Mouse (Mus musculus) kidney, adult 2 months (tissue): ENCODE data around the gene Kcnq2.

Experiments used
- CTCF ChIP-seq: fragments of 200-500 bp; conservative IDR thresholded peaks from 2 replicates; pipeline ENCODE4 v1.5.1; 2011; ENCODE audit warnings: low read depth, mild to moderate bottlenecking, control low read depth, low read length, moderate library complexity, mixed read lengths; ENCODE audit not compliant: insufficient read depth, insufficient read length
- POLR2A ChIP-seq: fragments of 200-500 bp; IDR thresholded peaks from one replicate; pipeline ENCODE4 v1.6.1; 2011; ENCODE audit warnings: low read depth, low read length, control low read depth

GRCm38 (mm10) chr2:181052171-181052570, 82.9 kb downstream of the Kcnq2 start:
- no peak for TF ChIP-seq CTCF
- no peak for TF ChIP-seq POLR2A
